Mouse (Mus musculus) ES-E14 (cell line): ENCODE data around the gene Ttc30a1.
"Not testable (repeated sequence)": the region's sequence is repeated elsewhere in the genome, so short reads cannot be mapped to it uniquely, and the experiment has no call there.

ENCODE experiments used
- CHD2 ChIP-seq: IDR thresholded peaks from 2 replicates; pipeline ENCODE4 v1.6.1; 2014; ENCODE audit warnings: mild to moderate bottlenecking, low read depth, low read length, inconsistent platforms
- HCFC1 ChIP-seq: IDR thresholded peaks from 2 replicates; pipeline ENCODE4 v1.6.1; 2012; ENCODE audit warnings: low read length, inconsistent platforms, borderline replicate concordance; ENCODE audit not compliant: insufficient read depth
- MAFK ChIP-seq: IDR thresholded peaks from 2 replicates; pipeline ENCODE4 v1.6.1; 2014; ENCODE audit warnings: mild to moderate bottlenecking, low read depth, low read length, inconsistent platforms; ENCODE audit not compliant: insufficient read depth

- TF ChIP-seq HCFC1, CHD2, MAFK: not testable (repeated sequence)
These were observed 3.9 kb downstream of the Ttc30a1 start, which contains the start of gene Ttc30a2 for GRCm38 (mm10) chr2:75977752-75978368.
